Mouse (Mus musculus) ES-E14 (cell line): Measurements from ENCODE around the gene H2-Eb1.

Experiments
- CHD2 ChIP-seq: IDR thresholded peaks from 2 replicates; pipeline ENCODE4 v1.6.1; 2014; ENCODE audit warnings: mild to moderate bottlenecking, low read depth, low read length, inconsistent platforms
- HCFC1 ChIP-seq: IDR thresholded peaks from 2 replicates; pipeline ENCODE4 v1.6.1; 2012; ENCODE audit warnings: low read length, inconsistent platforms, borderline replicate concordance; ENCODE audit not compliant: insufficient read depth
- ZNF384 ChIP-seq: IDR thresholded peaks from 2 replicates; pipeline ENCODE4 v1.6.1; 2012; ENCODE audit warnings: low read depth, low read length, inconsistent platforms

GRCm38 (mm10) chr17:34286999-34287398 lies 18.7 kb upstream of the H2-Eb1 start:
- TF ChIP-seq CHD2 (no peak), ZNF384 (no peak), HCFC1 (no peak)
